Mouse (Mus musculus) intestine, postnatal 0 days (tissue): ENCODE results near the gene Rbms1. TPM values are rescaled to one million over a fixed set of nuclear protein-coding genes. Genes with fewer than 3 reads are reported as not detected.

Experiments
- ATAC-seq: fragments of 200-750 bp; cut with Nextera tagmentation; 2 replicates; pipeline ENCODE4 v1.8.0; 2017; ENCODE audit warnings: mild to moderate bottlenecking, moderate TSS enrichment, moderate library complexity
- H3K27ac ChIP-seq: fragments of 300-500 bp; sonication (generic); 2 replicates; pipeline ENCODE4 v1.5.1; 2014; ENCODE audit warnings: mild to moderate bottlenecking, low read depth, low read length, moderate library complexity
- H3K27me3 ChIP-seq: fragments of 300-500 bp; sonication (generic); replicated peaks from 2 replicates; pipeline ENCODE4 v1.6.1; 2014; ENCODE audit warnings: low read length, mixed read lengths; ENCODE audit not compliant: control insufficient read depth, insufficient read depth
- H3K36me3 ChIP-seq: fragments of 300-500 bp; sonication (generic); 2 replicates; pipeline ENCODE4 v1.6.1; 2014; ENCODE audit warnings: mild to moderate bottlenecking, moderate library complexity; ENCODE audit not compliant: control insufficient read depth, insufficient read depth
- H3K4me1 ChIP-seq: fragments of 300-500 bp; sonication (generic); replicated peaks from 2 replicates; pipeline ENCODE4 v1.6.1; 2014; ENCODE audit warnings: antibody characterized with exemption, low read length, mixed read lengths; ENCODE audit not compliant: control insufficient read depth, insufficient read depth
- H3K4me2 ChIP-seq: fragments of 300-500 bp; sonication (generic); replicated peaks from 2 replicates; pipeline ENCODE4 v1.6.1; 2014; ENCODE audit warnings: low read depth, mild to moderate bottlenecking, moderate library complexity
- H3K4me3 ChIP-seq: fragments of 300-500 bp; sonication (generic); 2 replicates; pipeline ENCODE4 v1.5.1; 2014; ENCODE audit warnings: low read depth, low read length
- H3K9ac ChIP-seq: fragments of 300-500 bp; sonication (generic); 2 replicates; pipeline ENCODE4 v1.6.1; 2014; ENCODE audit warnings: mild to moderate bottlenecking, low read depth, low read length
- H3K9me3 ChIP-seq: fragments of 300-500 bp; sonication (generic); 2 replicates; pipeline ENCODE4 v1.6.1; 2016; ENCODE audit warnings: mixed run types; ENCODE audit not compliant: control insufficient read depth
- CTCF ChIP-seq: sonication (generic); IDR thresholded peaks from 2 replicates; pipeline ENCODE4 v1.5.1; 2016; ENCODE audit warnings: low read depth, mild to moderate bottlenecking, control low read depth, antibody characterized with exemption, moderate library complexity
- WGBS: fragments of 180-500 bp; shearing (Covaris S2); extraction: QIAGEN DNeasy Blood & Tissue Kit; methylation state at CpG from one replicate; pipeline ENCODE4 v1.1.7; 2014; 5-methylcytosine and 5-hydroxymethylcytosine counted together
- polyA plus RNA-seq: library from polyadenylated mRNA; unstranded; fragments of >200 nt; fragmentation: Nextera tagmentation; extraction: Ambion mirVana; gene quantifications from 2 replicates; pipeline ENCODE4 v1.2.1, GENCODE M21; 2015

Rbms1 gene
- polyA plus RNA-seq, 1 experiment from 2014 or later, result 41.4 TPM

GRCm38 (mm10) chr2:60877543-60878386 lies 85.2 kb downstream of the Rbms1 start:
- Histone ChIP-seq H3K27ac (no peak overlapping the region), H3K4me3 (no peak overlapping the region), H3K9ac (no peak overlapping the region), H3K36me3 (0 out of 2 replicates have a peak, but pooled peaks cover 3% of the 10 kb centered on the region), H3K4me2 (no peak overlapping the region), H3K4me1 (0 out of 2 replicates have a peak, but pooled peaks cover 4% of the 10 kb centered on the region), H3K9me3 (no peaks in the 10 kb centered on the region), H3K27me3 (no peaks in the 10 kb centered on the region)
- TF ChIP-seq CTCF, result no peak
- no peak for ATAC-seq
- WGBS, result 56% methylated on average over 14 of the region's 14 CpGs

- H3K4me1 ChIP-seq, result 0 out of 2 replicates have a peak, but pooled peaks cover 4% of the 10 kb centered on the region
- 0 out of 2 replicates have a peak, but pooled peaks cover 3% of the 10 kb centered on the region for H3K36me3 ChIP-seq
- no peak for ATAC-seq
- H3K27me3 ChIP-seq, result no peaks in the 10 kb centered on the region
- H3K4me2 ChIP-seq, result no peak overlapping the region
- H3K4me3 ChIP-seq, result no peak overlapping the region
- H3K9ac ChIP-seq, result no peak overlapping the region
- no peak for TF ChIP-seq CTCF
- 69% methylated on average over 2 of the region's 2 CpGs for WGBS
- no peak overlapping the region for H3K27ac ChIP-seq
- H3K9me3 ChIP-seq, result no peaks in the 10 kb centered on the region
Measured at GRCm38 (mm10) chr2:60876891-60877290, 86.1 kb downstream of the Rbms1 start.

- Histone ChIP-seq H3K36me3 (no peaks in the 10 kb centered on the region), H3K27ac (no peak overlapping the region), H3K9ac (no peak overlapping the region), H3K9me3 (no peaks in the 10 kb centered on the region), H3K4me1 (peaks cover 8% of the 10 kb centered on the region; the same call in 1 of the 2 replicates), H3K4me3 (no peak overlapping the region), H3K4me2 (no peak overlapping the region), H3K27me3 (no peaks in the 10 kb centered on the region)
- no peak for ATAC-seq
- WGBS, result 69% methylated on average over 7 of the region's 7 CpGs
- TF ChIP-seq CTCF, result no peak
Measured at GRCm38 (mm10) chr2:60872095-60872811, 90.7 kb downstream of the Rbms1 start.

- Histone ChIP-seq H3K9me3 (no peaks in the 10 kb centered on the region), H3K36me3 (no peaks in the 10 kb centered on the region), H3K4me3 (no peak overlapping the region), H3K9ac (no peak overlapping the region), H3K27me3 (no peaks in the 10 kb centered on the region), H3K4me2 (no peak overlapping the region), H3K4me1 (peaks cover 4% of the 10 kb centered on the region; the same call in 1 of the 2 replicates), H3K27ac (no peak overlapping the region)
- no peak for ATAC-seq
- no peak for TF ChIP-seq CTCF
- WGBS, result 58% methylated on average over 5 of the region's 5 CpGs
Measured at GRCm38 (mm10) chr2:60871001-60871400, 92.0 kb downstream of the Rbms1 start.

- no peak for TF ChIP-seq CTCF
- WGBS, result 64% methylated on average over 4 of the region's 4 CpGs
- no peak overlapping the region for H3K27ac ChIP-seq
Measured at GRCm38 (mm10) chr2:60870450-60870849, 92.5 kb downstream of the Rbms1 start.

More at GRCm38 (mm10) chr2:60870450-60870849, 92.5 kb downstream of the Rbms1 start:
- Histone ChIP-seq H3K9me3 (no peaks in the 10 kb centered on the region), H3K4me3 (no peak overlapping the region), H3K36me3 (no peaks in the 10 kb centered on the region), H3K27me3 (no peaks in the 10 kb centered on the region), H3K4me2 (no peak overlapping the region), H3K9ac (no peak overlapping the region), H3K4me1 (peaks cover 4% of the 10 kb centered on the region; the same call in 1 of the 2 replicates)
- ATAC-seq, result no peak
